Mouse (Mus musculus) cortical plate, adult 2 months (tissue): ENCODE data around the gene Slc35f5. TPM values are rescaled to one million over a fixed set of nuclear protein-coding genes. Genes with fewer than 3 reads are reported as not detected.

ENCODE experiments used
- H3K27ac ChIP-seq: fragments of 200-500 bp; 2 replicates; pipeline ENCODE4 v1.5.1; 2012; ENCODE audit warnings: low read length, control low read depth, inconsistent platforms; ENCODE audit not compliant: insufficient read depth
- H3K4me1 ChIP-seq: fragments of 200-500 bp; 2 replicates; pipeline ENCODE4 v1.6.1; 2011; ENCODE audit warnings: low read length; ENCODE audit not compliant: control insufficient read depth, insufficient read depth
- H3K4me3 ChIP-seq: fragments of 200-500 bp; 2 replicates; pipeline ENCODE4 v1.5.1; 2011; ENCODE audit warnings: mild to moderate bottlenecking, low read length, control low read depth; ENCODE audit not compliant: insufficient read depth
- CTCF ChIP-seq: fragments of 200-500 bp; IDR thresholded peaks from 2 replicates; pipeline ENCODE4 v1.5.1; 2011; ENCODE audit warnings: mild to moderate bottlenecking, control low read depth, low read length; ENCODE audit not compliant: insufficient read depth; ENCODE audit errors: extremely low read depth
- POLR2A ChIP-seq: fragments of 200-500 bp; IDR thresholded peaks from 2 replicates; pipeline ENCODE4 v1.6.1; 2011; ENCODE audit warnings: mild to moderate bottlenecking, low read length, control low read depth; ENCODE audit not compliant: insufficient read depth; ENCODE audit errors: extremely low read depth
- polyA plus RNA-seq: library from polyadenylated mRNA; depleted of rRNA; stranded (reverse); fragments of >200 nt; gene quantifications from 2 replicates; pipeline ENCODE4 v1.2.3, GENCODE M21; 2012; rRNA removed

The Slc35f5 gene
- polyA plus RNA-seq, 1 experiment, result 20.1 TPM

DNA sequence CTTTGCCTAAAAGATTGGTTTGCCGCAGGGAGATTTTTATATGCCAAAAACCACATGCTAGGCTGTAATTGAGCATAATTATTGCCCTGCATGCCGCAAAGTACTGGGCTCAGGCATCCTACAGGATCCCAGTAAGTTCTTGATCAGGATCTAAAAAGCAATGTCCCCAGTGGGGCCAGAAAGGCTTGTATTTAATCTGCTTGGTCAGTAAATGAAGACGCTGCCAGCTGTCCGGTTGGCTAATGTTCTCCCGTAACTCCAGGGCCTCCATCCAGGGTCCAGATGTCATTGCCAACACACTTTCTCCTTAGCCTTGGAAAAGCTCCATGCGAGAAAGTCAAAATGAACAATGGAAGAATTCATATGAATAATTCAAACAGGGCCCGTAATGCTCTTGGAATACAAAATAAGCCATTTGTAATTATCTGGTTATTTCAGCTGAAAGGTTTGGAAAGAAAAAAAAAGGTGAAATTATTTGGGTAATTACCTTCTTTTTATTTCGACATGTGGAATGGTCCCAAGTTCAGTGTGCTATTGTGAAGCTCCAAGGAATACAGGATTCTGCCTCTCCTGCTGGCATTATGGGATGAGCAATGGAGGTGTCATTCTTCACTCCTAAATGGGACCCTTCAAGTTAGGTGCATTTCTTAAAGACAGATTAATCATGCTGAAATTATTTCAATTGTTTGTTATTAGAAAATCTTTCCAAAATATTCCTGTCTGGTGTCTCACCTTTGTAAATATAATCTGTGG is 79.3 kb downstream of the Slc35f5 start:
- Histone ChIP-seq H3K4me3 (no peak overlapping the region), H3K27ac (no peak overlapping the region), H3K4me1 (no peaks in the 10 kb centered on the region)
- no peak for TF ChIP-seq CTCF

DNA sequence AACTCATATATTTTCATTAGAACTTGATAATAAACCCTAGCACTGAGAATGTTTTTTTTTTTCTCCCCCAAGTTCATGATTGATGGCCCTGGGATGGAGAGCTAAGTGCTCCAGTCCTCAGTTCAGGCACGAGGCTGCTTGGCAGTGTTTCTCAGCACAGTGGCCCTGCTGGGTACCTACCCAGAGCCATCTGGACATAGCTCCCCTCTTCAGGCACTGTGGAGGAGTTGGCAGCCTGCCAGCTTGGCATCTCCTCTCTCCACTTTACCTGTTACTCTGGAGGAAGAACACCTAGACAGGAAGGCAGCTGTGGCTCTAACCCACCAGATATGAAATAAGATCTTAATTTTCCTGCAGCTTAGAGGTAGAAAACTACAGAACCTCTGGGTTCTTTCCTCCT is 83.2 kb downstream of the Slc35f5 start:
- H3K4me1 ChIP-seq, result no peaks in the 10 kb centered on the region
- H3K27ac ChIP-seq, result no peak overlapping the region
- H3K4me3 ChIP-seq, result no peak overlapping the region
- TF ChIP-seq POLR2A, result no peak
- TF ChIP-seq CTCF, result no peak

Other genes starting within 250 kb of the Slc35f5 start
- gene Actr3, start 124.9 kb upstream of the Slc35f5 start, polyA plus RNA-seq, result 92.4 and 105 TPM in 2 replicates
- gene Gpr39, start 116.4 kb downstream of the Slc35f5 start, polyA plus RNA-seq, result 0.04 and 0.10 TPM in 2 replicates